Mouse (Mus musculus): ENCODE data around the gene 4922502D21Rik. TPM values are rescaled to one million over a fixed set of nuclear protein-coding genes. Genes with fewer than 3 reads are reported as not detected.
"Not testable (repeated sequence)": the region's sequence is repeated elsewhere in the genome, so short reads cannot be mapped to it uniquely, and the experiment has no call there.

4922502D21Rik gene
- polyA plus RNA-seq, 1 experiment from 2014 or later: not detected

- Histone ChIP-seq H3K27ac (ENCODE audit: low read length) (no peak overlapping the region), H3K4me1 (ENCODE audit: control insufficient read depth, insufficient read depth, low read length) (no peaks in the 10 kb centered on the region), H3K36me3 (ENCODE audit: control insufficient read depth, insufficient read depth, low read length) (no peaks in the 10 kb centered on the region), H3K4me2 (ENCODE audit: low read depth, low read length) (no peak overlapping the region), H3K9ac (ENCODE audit: low read length) (no peak overlapping the region), H3K4me3 (replicated peaks; ENCODE audit: low read length) (no peak overlapping the region), H3K9me3 (replicated peaks; ENCODE audit: control insufficient read depth, low read length) (peaks cover 6% of the 10 kb centered on the region; the same call in 1 of the 2 replicates), H3K27me3 (ENCODE audit: control insufficient read depth, insufficient read depth, low read length) (no peaks in the 10 kb centered on the region)
- no peak for ATAC-seq (ENCODE audit: insufficient read depth, low FRiP score)
- WGBS: 88% methylated on average over 3 of the region's 3 CpGs
Observed at GRCm38 (mm10) chr6:129351091-129351490, 19.5 kb upstream of the 4922502D21Rik start.

GRCm38 (mm10) chr6:129349524-129350352 lies 18.1 kb upstream of the 4922502D21Rik start:
- Histone ChIP-seq H3K27me3 (ENCODE audit: control insufficient read depth, insufficient read depth, low read length) (no peaks in the 10 kb centered on the region), H3K27ac (ENCODE audit: low read length) (peak overlapping the region; percentile 37; the same call in 1 of the 2 replicates), H3K4me1 (ENCODE audit: control insufficient read depth, insufficient read depth, low read length) (no peaks in the 10 kb centered on the region), H3K4me3 (replicated peaks; ENCODE audit: low read length) (no peak overlapping the region), H3K4me2 (ENCODE audit: low read depth, low read length) (no peak overlapping the region), H3K36me3 (ENCODE audit: control insufficient read depth, insufficient read depth, low read length) (no peaks in the 10 kb centered on the region), H3K9ac (ENCODE audit: low read length) (no peak overlapping the region), H3K9me3 (replicated peaks; ENCODE audit: control insufficient read depth, low read length) (peaks cover 6% of the 10 kb centered on the region; the same call in 1 of the 2 replicates)
- WGBS: 39% methylated on average over 4 of the region's 4 CpGs
- ATAC-seq (ENCODE audit: insufficient read depth, low FRiP score): peak; percentile 87; the same call in 1 of the 2 replicates

DNA sequence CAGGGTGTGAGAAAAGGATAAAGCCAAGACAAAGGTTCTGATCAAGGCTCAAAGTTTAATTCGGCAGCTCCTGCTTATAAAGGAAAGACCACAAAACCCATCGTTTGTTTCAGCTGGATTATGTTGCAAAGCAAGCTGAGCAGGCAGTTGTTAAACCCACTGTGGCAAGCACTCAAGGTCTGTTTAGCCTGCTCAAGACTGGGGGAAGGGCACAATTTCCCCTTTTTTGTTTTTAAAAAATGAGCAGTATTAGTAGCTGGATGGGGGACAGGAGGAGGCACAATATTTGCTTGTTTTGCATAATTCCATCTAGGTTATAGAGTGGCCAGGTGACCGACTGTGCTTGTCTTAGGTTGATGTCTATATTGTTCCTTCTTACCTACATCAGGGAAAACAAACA lies 12.8 kb upstream of the 4922502D21Rik start:
- Histone ChIP-seq H3K27me3 (ENCODE audit: control insufficient read depth, insufficient read depth, low read length) (no peaks in the 10 kb centered on the region), H3K9ac (ENCODE audit: low read length) (no peak overlapping the region), H3K4me2 (ENCODE audit: low read depth, low read length) (no peak overlapping the region), H3K4me1 (ENCODE audit: control insufficient read depth, insufficient read depth, low read length) (no peaks in the 10 kb centered on the region), H3K27ac (ENCODE audit: low read length) (no peak overlapping the region), H3K9me3 (replicated peaks; ENCODE audit: control insufficient read depth, low read length) (peaks cover 6% of the 10 kb centered on the region; the same call in 1 of the 2 replicates), H3K4me3 (replicated peaks; ENCODE audit: low read length) (no peak overlapping the region), H3K36me3 (ENCODE audit: control insufficient read depth, insufficient read depth, low read length) (no peaks in the 10 kb centered on the region)
- WGBS: 64% methylated on average over 3 of the region's 3 CpGs
- ATAC-seq (ENCODE audit: insufficient read depth, low FRiP score): no peak

GRCm38 (mm10) chr6:129342391-129342790 lies 10.8 kb upstream of the 4922502D21Rik start, which contains the start of gene Clec12a:
Gene Clec12a (plus strand): TSS chr6:129342691.
- not testable (repeated sequence) for H3K9ac ChIP-seq (ENCODE audit: low read length); H3K36me3 ChIP-seq (ENCODE audit: control insufficient read depth, insufficient read depth, low read length); ATAC-seq (ENCODE audit: insufficient read depth, low FRiP score); H3K9me3 ChIP-seq (replicated peaks; ENCODE audit: control insufficient read depth, low read length); H3K27ac ChIP-seq (ENCODE audit: low read length); H3K4me2 ChIP-seq (ENCODE audit: low read depth, low read length); H3K27me3 ChIP-seq (ENCODE audit: control insufficient read depth, insufficient read depth, low read length); H3K4me3 ChIP-seq (replicated peaks; ENCODE audit: low read length); H3K4me1 ChIP-seq (ENCODE audit: control insufficient read depth, insufficient read depth, low read length)
- 76% methylated on average over 4 of the region's 4 CpGs for WGBS

GRCm38 (mm10) chr6:129337751-129338150 lies 6.2 kb upstream of the 4922502D21Rik start:
- no peak overlapping the region for H3K4me2 ChIP-seq (ENCODE audit: low read depth, low read length)
- no peaks in the 10 kb centered on the region for H3K36me3 ChIP-seq (ENCODE audit: control insufficient read depth, insufficient read depth, low read length)
- WGBS: 63% methylated on average over 1 of the region's 1 CpGs

GRCm38 (mm10) chr6:129333674-129334078 lies 2.1 kb upstream of the 4922502D21Rik start:
- H3K9me3 ChIP-seq (replicated peaks; ENCODE audit: control insufficient read depth, low read length): no peaks in the 10 kb centered on the region
- H3K9ac ChIP-seq (ENCODE audit: low read length): no peak overlapping the region
- H3K36me3 ChIP-seq (ENCODE audit: control insufficient read depth, insufficient read depth, low read length): no peaks in the 10 kb centered on the region
- no peak overlapping the region for H3K27ac ChIP-seq (ENCODE audit: low read length)
- no peaks in the 10 kb centered on the region for H3K4me1 ChIP-seq (ENCODE audit: control insufficient read depth, insufficient read depth, low read length)
- no peak overlapping the region for H3K4me3 ChIP-seq (replicated peaks; ENCODE audit: low read length)
- no peaks in the 10 kb centered on the region for H3K27me3 ChIP-seq (ENCODE audit: control insufficient read depth, insufficient read depth, low read length)
- 35% methylated on average over 11 of the region's 11 CpGs for WGBS
- no peak overlapping the region for H3K4me2 ChIP-seq (ENCODE audit: low read depth, low read length)
- ATAC-seq (ENCODE audit: insufficient read depth, low FRiP score): peak; percentile 75

More at GRCm38 (mm10) chr6:129337751-129338150, 6.2 kb upstream of the 4922502D21Rik start:
- H3K4me3 ChIP-seq (replicated peaks; ENCODE audit: low read length): no peak overlapping the region
- no peaks in the 10 kb centered on the region for H3K27me3 ChIP-seq (ENCODE audit: control insufficient read depth, insufficient read depth, low read length)
- H3K9me3 ChIP-seq (replicated peaks; ENCODE audit: control insufficient read depth, low read length): no peaks in the 10 kb centered on the region
- no peaks in the 10 kb centered on the region for H3K4me1 ChIP-seq (ENCODE audit: control insufficient read depth, insufficient read depth, low read length)
- H3K9ac ChIP-seq (ENCODE audit: low read length): no peak overlapping the region
- H3K27ac ChIP-seq (ENCODE audit: low read length): no peak overlapping the region
- ATAC-seq (ENCODE audit: insufficient read depth, low FRiP score): no peak

- no peaks in the 10 kb centered on the region for H3K27me3 ChIP-seq (ENCODE audit: control insufficient read depth, insufficient read depth, low read length)
- no peak overlapping the region for H3K9ac ChIP-seq (ENCODE audit: low read length)
- no peak overlapping the region for H3K4me3 ChIP-seq (replicated peaks; ENCODE audit: low read length)
- no peak overlapping the region for H3K27ac ChIP-seq (ENCODE audit: low read length)
- no peak for ATAC-seq (ENCODE audit: insufficient read depth, low FRiP score)
- WGBS: 54% methylated on average over 13 of the region's 13 CpGs
- no peaks in the 10 kb centered on the region for H3K9me3 ChIP-seq (replicated peaks; ENCODE audit: control insufficient read depth, low read length)
- H3K36me3 ChIP-seq (ENCODE audit: control insufficient read depth, insufficient read depth, low read length): no peaks in the 10 kb centered on the region
- no peak overlapping the region for H3K4me2 ChIP-seq (ENCODE audit: low read depth, low read length)
- H3K4me1 ChIP-seq (ENCODE audit: control insufficient read depth, insufficient read depth, low read length): no peaks in the 10 kb centered on the region
Observed at GRCm38 (mm10) chr6:129326568-129327150, 4.9 kb downstream of the 4922502D21Rik start.

GRCm38 (mm10) chr6:129326016-129326415 lies 5.6 kb downstream of the 4922502D21Rik start:
- Histone ChIP-seq H3K4me2 (ENCODE audit: low read depth, low read length) (no peak overlapping the region), H3K27ac (ENCODE audit: low read length) (no peak overlapping the region), H3K27me3 (ENCODE audit: control insufficient read depth, insufficient read depth, low read length) (no peaks in the 10 kb centered on the region), H3K9ac (ENCODE audit: low read length) (no peak overlapping the region), H3K4me1 (ENCODE audit: control insufficient read depth, insufficient read depth, low read length) (no peaks in the 10 kb centered on the region), H3K36me3 (ENCODE audit: control insufficient read depth, insufficient read depth, low read length) (no peaks in the 10 kb centered on the region), H3K9me3 (replicated peaks; ENCODE audit: control insufficient read depth, low read length) (no peaks in the 10 kb centered on the region), H3K4me3 (replicated peaks; ENCODE audit: low read length) (no peak overlapping the region)
- no peak for ATAC-seq (ENCODE audit: insufficient read depth, low FRiP score)
- 47% methylated on average over 1 of the region's 1 CpGs for WGBS

GRCm38 (mm10) chr6:129319331-129319730 lies 12.3 kb downstream of the 4922502D21Rik start:
- Histone ChIP-seq H3K9ac (ENCODE audit: low read length) (no peak overlapping the region), H3K9me3 (replicated peaks; ENCODE audit: control insufficient read depth, low read length) (no peaks in the 10 kb centered on the region), H3K27me3 (ENCODE audit: control insufficient read depth, insufficient read depth, low read length) (no peaks in the 10 kb centered on the region), H3K27ac (ENCODE audit: low read length) (no peak overlapping the region), H3K36me3 (ENCODE audit: control insufficient read depth, insufficient read depth, low read length) (no peaks in the 10 kb centered on the region), H3K4me3 (replicated peaks; ENCODE audit: low read length) (no peak overlapping the region), H3K4me2 (ENCODE audit: low read depth, low read length) (no peak overlapping the region), H3K4me1 (ENCODE audit: control insufficient read depth, insufficient read depth, low read length) (no peaks in the 10 kb centered on the region)
- 61% methylated on average over 4 of the region's 4 CpGs for WGBS
- ATAC-seq (ENCODE audit: insufficient read depth, low FRiP score): no peak
